Mouse (Mus musculus) lung, postnatal 0 days (tissue): ENCODE data around the gene Chchd6.

Experiments
- CTCF ChIP-seq: IDR thresholded peaks from 2 replicates; pipeline ENCODE4 v1.5.1; 2016; ENCODE audit warnings: antibody characterized with exemption, mild to moderate bottlenecking
- EP300 ChIP-seq: IDR thresholded peaks from 2 replicates; pipeline ENCODE4 v1.6.1; 2016; ENCODE audit warnings: antibody characterized with exemption, mild to moderate bottlenecking, control low read depth

GRCm38 (mm10) chr6:89585696-89586095 is 9.8 kb downstream of the Chchd6 start:
- TF ChIP-seq CTCF (no peak), EP300 (no peak)
